Mouse (Mus musculus) lung, postnatal 25 days (tissue): ENCODE measurements around the gene Gjb6.

Experiments
- DNase-seq: peaks from one replicate; pipeline ENCODE4 v3.0.0; 2022; ENCODE audit warnings: low spot score

Gene Gjb6

GRCm38 (mm10) chr14:57084180-57084668 is 49.2 kb downstream of the Gjb6 start:
- DNase-seq, result peak; percentile 34

GRCm38 (mm10) chr14:57082863-57083262 is 50.5 kb downstream of the Gjb6 start:
- DNase-seq, result no peak

DNA sequence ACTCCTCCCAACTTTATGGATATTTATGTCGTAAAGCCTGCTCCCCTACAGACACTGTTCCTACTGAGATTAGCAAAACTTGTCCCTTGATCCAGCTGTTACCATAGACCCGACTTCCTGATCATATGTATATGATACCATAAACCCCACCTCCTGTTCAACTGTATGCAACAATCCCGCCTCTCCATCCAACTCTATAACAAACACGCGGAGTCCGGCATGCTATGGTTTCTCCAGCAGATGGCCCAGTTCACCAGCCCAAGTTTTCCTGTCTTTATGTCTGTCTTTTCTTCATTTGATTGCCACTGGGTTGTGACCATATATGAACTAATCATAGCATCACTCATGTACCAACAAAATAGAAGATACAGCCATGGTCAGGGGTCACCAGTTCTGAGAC is 57.9 kb downstream of the Gjb6 start:
- DNase-seq, result no peak
